Mouse (Mus musculus): Measurements from ENCODE around the gene Slc16a14. TPM values are rescaled to one million over a fixed set of nuclear protein-coding genes. Genes with fewer than 3 reads are reported as not detected.

The Slc16a14 gene
- polyA plus RNA-seq, 1 experiment from 2014 or later, result 0.26 TPM

DNA sequence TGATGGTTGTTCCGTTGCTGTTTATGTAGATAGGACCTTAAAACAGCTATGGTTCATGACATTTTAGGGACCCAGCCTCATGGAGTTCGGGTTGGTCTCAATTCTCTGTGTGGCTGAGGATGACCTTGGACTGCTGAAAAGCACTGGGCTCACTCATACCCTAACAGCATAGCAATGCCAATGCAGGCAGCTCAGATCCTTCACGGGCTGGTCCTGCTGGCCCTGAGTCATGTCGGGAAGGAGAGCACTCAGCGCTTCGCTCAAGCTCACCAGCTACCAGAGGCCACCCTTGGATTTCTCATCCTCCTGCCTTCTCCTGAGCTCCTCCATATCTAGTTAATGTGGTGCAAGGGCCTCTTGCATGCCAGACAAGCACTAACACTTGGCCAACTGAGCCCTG, 35.8 kb downstream of the Slc16a14 start:
- no peaks in the 10 kb centered on the region; the same call in 1 of the 2 replicates for H3K9me3 ChIP-seq
- ATAC-seq (ENCODE audit: insufficient read depth, low FRiP score, low read depth), result no peak
- WGBS, result 94% methylated on average over 6 of the region's 6 CpGs

DNA sequence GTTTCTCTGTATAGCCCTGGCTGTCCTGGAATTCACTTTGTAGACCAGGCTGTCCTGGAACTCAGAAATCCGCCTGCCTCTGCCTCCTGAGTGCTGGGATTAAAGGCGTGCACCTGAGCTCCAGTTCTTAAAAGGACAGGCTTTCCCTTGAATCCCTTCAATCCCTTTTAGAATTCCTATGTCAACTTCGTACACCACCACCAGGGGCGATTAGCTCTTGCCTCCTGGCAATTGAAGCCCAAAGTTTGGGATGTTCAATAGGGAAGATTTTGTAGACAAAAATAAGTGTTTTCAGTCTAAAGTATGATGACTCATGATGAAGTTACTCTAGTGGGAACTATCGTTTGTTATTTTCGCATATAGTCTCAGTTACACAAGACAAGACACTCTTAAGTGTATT, 37.6 kb downstream of the Slc16a14 start:
- Histone ChIP-seq H3K9me3 (no peaks in the 10 kb centered on the region; the same call in 1 of the 2 replicates), H3K27ac (no peak overlapping the region), H3K9ac (no peak overlapping the region), H3K4me3 (replicated peaks) (no peak overlapping the region), H3K36me3 (no peaks in the 10 kb centered on the region), H3K4me2 (no peak overlapping the region), H3K27me3 (replicated peaks) (no peaks in the 10 kb centered on the region), H3K4me1 (no peaks in the 10 kb centered on the region)
- no peak for ATAC-seq (ENCODE audit: insufficient read depth, low FRiP score, low read depth)
- 81% methylated on average over 6 of the region's 6 CpGs for WGBS

More for the DNA sequence above, 35.8 kb downstream of the Slc16a14 start:
- no peak overlapping the region for H3K4me3 ChIP-seq (replicated peaks)
- H3K9ac ChIP-seq, result no peak overlapping the region
- no peaks in the 10 kb centered on the region for H3K4me1 ChIP-seq
- H3K27me3 ChIP-seq (replicated peaks), result no peaks in the 10 kb centered on the region
- no peak overlapping the region for H3K27ac ChIP-seq
- no peaks in the 10 kb centered on the region for H3K36me3 ChIP-seq
- H3K4me2 ChIP-seq, result no peak overlapping the region

- no peaks in the 10 kb centered on the region; the same call in 1 of the 2 replicates for H3K9me3 ChIP-seq
- H3K4me1 ChIP-seq, result no peaks in the 10 kb centered on the region
- H3K9ac ChIP-seq, result no peak overlapping the region
- H3K36me3 ChIP-seq, result no peaks in the 10 kb centered on the region
- no peak overlapping the region for H3K4me2 ChIP-seq
- no peak overlapping the region for H3K4me3 ChIP-seq (replicated peaks)
- 82% methylated on average over 9 of the region's 9 CpGs for WGBS
- no peaks in the 10 kb centered on the region for H3K27me3 ChIP-seq (replicated peaks)
- no peak overlapping the region for H3K27ac ChIP-seq
- ATAC-seq (ENCODE audit: insufficient read depth, low FRiP score, low read depth), result no peak
Observed at GRCm38 (mm10) chr1:84891746-84892145, 43.2 kb downstream of the Slc16a14 start.

- ATAC-seq (ENCODE audit: insufficient read depth, low FRiP score, low read depth), result no peak
- Histone ChIP-seq H3K9ac (no peak overlapping the region), H3K27ac (no peak overlapping the region), H3K4me2 (no peak overlapping the region), H3K27me3 (replicated peaks) (no peaks in the 10 kb centered on the region), H3K36me3 (no peaks in the 10 kb centered on the region), H3K4me3 (replicated peaks) (no peak overlapping the region), H3K9me3 (no peaks in the 10 kb centered on the region), H3K4me1 (no peaks in the 10 kb centered on the region)
- 79% methylated on average over 7 of the region's 7 CpGs for WGBS
Observed at GRCm38 (mm10) chr1:84890503-84890902, 44.4 kb downstream of the Slc16a14 start.

DNA sequence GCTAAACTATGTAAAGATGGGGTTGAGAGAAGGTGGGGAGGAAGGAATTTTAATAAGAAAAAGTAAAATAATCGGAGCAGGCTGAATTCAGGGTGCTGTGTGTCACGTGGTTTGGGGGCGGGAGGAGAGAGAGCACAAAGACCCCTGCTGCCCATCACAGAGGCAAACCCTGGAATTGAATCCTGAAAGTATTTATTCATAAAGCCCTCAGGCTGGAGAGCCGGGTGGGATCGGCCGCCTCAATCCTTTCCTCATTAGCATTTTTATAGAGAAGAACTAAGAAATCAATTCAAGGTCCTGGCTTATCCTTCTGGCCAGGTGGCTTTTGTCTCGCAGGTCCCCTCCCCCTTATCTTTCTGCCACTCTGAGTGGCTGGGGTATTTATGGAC, 44.9 kb downstream of the Slc16a14 start:
- no peaks in the 10 kb centered on the region for H3K4me1 ChIP-seq
- H3K4me2 ChIP-seq, result no peak overlapping the region
- no peak overlapping the region for H3K27ac ChIP-seq
- WGBS, result 34% methylated on average over 7 of the region's 7 CpGs
- H3K36me3 ChIP-seq, result no peaks in the 10 kb centered on the region
- ATAC-seq (ENCODE audit: insufficient read depth, low FRiP score, low read depth), result no peak
- no peaks in the 10 kb centered on the region for H3K9me3 ChIP-seq
- H3K27me3 ChIP-seq (replicated peaks), result no peaks in the 10 kb centered on the region
- H3K4me3 ChIP-seq (replicated peaks), result no peak overlapping the region
- H3K9ac ChIP-seq, result no peak overlapping the region

GRCm38 (mm10) chr1:84889330-84890004, 45.5 kb downstream of the Slc16a14 start:
- WGBS, result 55% methylated on average over 8 of the region's 8 CpGs

DNA sequence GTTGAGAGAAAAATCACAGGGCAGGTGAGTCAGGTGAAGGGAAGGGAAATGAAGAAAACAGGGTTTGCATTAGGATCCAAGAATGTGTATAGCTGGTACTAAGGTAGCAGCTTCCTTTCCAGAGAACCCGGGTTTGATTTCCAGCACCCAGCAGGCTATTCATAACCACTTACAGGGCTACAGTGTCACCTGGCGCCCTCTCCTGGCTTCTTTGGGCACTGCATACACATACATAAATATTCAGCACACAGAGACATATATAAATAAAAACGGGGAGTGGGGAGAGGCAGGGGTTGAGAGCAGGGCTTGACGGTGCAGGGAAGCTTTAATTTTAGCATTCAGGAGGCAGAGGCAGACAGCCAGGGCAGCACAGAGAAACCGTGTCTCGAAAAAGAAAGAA, 49.0 kb downstream of the Slc16a14 start:
- H3K27ac ChIP-seq, result no peak overlapping the region
- H3K4me3 ChIP-seq (replicated peaks), result no peak overlapping the region
- H3K4me1 ChIP-seq, result no peaks in the 10 kb centered on the region
- no peak overlapping the region for H3K4me2 ChIP-seq
- H3K9me3 ChIP-seq, result no peaks in the 10 kb centered on the region
- H3K27me3 ChIP-seq (replicated peaks), result no peaks in the 10 kb centered on the region
- no peak overlapping the region for H3K9ac ChIP-seq
- ATAC-seq (ENCODE audit: insufficient read depth, low FRiP score, low read depth), result no peak
- 80% methylated on average over 6 of the region's 6 CpGs for WGBS
- H3K36me3 ChIP-seq, result no peaks in the 10 kb centered on the region

More at GRCm38 (mm10) chr1:84889330-84890004, 45.5 kb downstream of the Slc16a14 start:
- H3K9me3 ChIP-seq, result no peaks in the 10 kb centered on the region
- no peak overlapping the region for H3K4me3 ChIP-seq (replicated peaks)
- H3K4me1 ChIP-seq, result no peaks in the 10 kb centered on the region
- no peak overlapping the region for H3K9ac ChIP-seq
- no peaks in the 10 kb centered on the region for H3K36me3 ChIP-seq
- no peaks in the 10 kb centered on the region for H3K27me3 ChIP-seq (replicated peaks)
- no peak overlapping the region for H3K27ac ChIP-seq
- no peak overlapping the region for H3K4me2 ChIP-seq
- no peak for ATAC-seq (ENCODE audit: insufficient read depth, low FRiP score, low read depth)

- WGBS, result 78% methylated on average over 3 of the region's 3 CpGs
- H3K4me2 ChIP-seq, result no peak overlapping the region
- H3K36me3 ChIP-seq, result no peaks in the 10 kb centered on the region
- H3K27me3 ChIP-seq (replicated peaks), result no peaks in the 10 kb centered on the region
- H3K9me3 ChIP-seq, result no peaks in the 10 kb centered on the region
- no peak overlapping the region for H3K4me3 ChIP-seq (replicated peaks)
- H3K27ac ChIP-seq, result no peak overlapping the region
- H3K4me1 ChIP-seq, result no peaks in the 10 kb centered on the region
- no peak for ATAC-seq (ENCODE audit: insufficient read depth, low FRiP score, low read depth)
- no peak overlapping the region for H3K9ac ChIP-seq
Observed at GRCm38 (mm10) chr1:84885174-84885573, 49.8 kb downstream of the Slc16a14 start.

DNA sequence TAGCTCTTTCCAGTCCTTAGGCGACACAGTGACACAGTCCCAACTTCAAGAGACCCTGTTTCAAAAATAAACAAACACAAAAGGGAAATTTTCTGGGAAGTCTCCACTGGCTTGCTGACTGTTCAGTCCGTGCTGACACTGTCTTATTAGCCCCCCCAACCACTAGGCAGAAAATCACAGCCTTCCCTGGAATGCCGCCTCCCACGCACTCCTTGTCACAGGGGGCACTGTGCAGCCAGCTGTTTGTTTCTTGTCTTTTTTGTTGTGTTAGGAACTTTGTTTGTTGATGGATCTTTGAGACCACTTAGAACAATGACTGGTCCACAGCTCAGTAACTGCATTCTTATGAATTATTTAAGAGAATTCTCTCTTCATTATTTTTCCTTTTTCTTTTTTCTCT, 51.0 kb downstream of the Slc16a14 start:
- Histone ChIP-seq H3K27ac (no peak overlapping the region), H3K36me3 (no peaks in the 10 kb centered on the region), H3K4me2 (no peak overlapping the region), H3K4me1 (no peaks in the 10 kb centered on the region), H3K9me3 (no peaks in the 10 kb centered on the region), H3K9ac (no peak overlapping the region), H3K27me3 (replicated peaks) (no peaks in the 10 kb centered on the region), H3K4me3 (replicated peaks) (no peak overlapping the region)
- no peak for ATAC-seq (ENCODE audit: insufficient read depth, low FRiP score, low read depth)
- WGBS, result 72% methylated on average over 4 of the region's 4 CpGs

GRCm38 (mm10) chr1:84882937-84883336, 52.0 kb downstream of the Slc16a14 start:
- no peak for ATAC-seq (ENCODE audit: insufficient read depth, low FRiP score, low read depth)
- Histone ChIP-seq H3K4me1 (no peaks in the 10 kb centered on the region), H3K4me3 (replicated peaks) (no peak overlapping the region), H3K4me2 (no peak overlapping the region), H3K27me3 (replicated peaks) (no peaks in the 10 kb centered on the region), H3K27ac (no peak overlapping the region), H3K36me3 (no peaks in the 10 kb centered on the region), H3K9me3 (no peaks in the 10 kb centered on the region), H3K9ac (no peak overlapping the region)
- WGBS, result 90% methylated on average over 4 of the region's 4 CpGs

DNA sequence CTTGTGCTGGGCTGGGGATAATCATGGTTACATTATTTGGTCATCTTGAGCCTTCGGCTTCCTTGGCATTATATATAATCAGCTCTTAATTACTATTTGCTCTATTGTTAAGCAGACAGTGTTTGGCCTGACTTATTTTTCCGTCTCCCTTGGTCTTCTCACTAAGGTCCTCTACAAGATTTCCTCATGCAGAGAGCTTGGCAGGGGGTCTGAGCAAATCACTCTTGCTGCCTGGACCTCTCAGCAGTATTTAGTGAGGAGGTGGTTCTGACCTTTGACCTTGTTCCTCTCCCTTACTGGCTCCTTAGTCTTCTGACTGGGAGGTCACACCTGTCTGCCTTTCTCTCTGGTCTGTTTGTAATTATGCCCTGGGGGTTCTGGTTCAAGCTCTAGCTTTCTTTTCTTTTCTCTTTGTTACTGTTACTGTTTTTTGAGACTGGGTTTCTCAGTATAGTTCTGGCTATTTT, 52.8 kb downstream of the Slc16a14 start:
- 63% methylated on average over 2 of the region's 2 CpGs for WGBS
- no peaks in the 10 kb centered on the region for H3K27me3 ChIP-seq (replicated peaks)
- H3K27ac ChIP-seq, result no peak overlapping the region
- no peaks in the 10 kb centered on the region for H3K4me1 ChIP-seq
- no peaks in the 10 kb centered on the region for H3K9me3 ChIP-seq
- no peak overlapping the region for H3K4me2 ChIP-seq
- H3K9ac ChIP-seq, result no peak overlapping the region
- no peaks in the 10 kb centered on the region for H3K36me3 ChIP-seq
- ATAC-seq (ENCODE audit: insufficient read depth, low FRiP score, low read depth), result no peak
- no peak overlapping the region for H3K4me3 ChIP-seq (replicated peaks)

- WGBS, result 71% methylated on average over 11 of the region's 11 CpGs
- Histone ChIP-seq H3K4me2 (no peak overlapping the region), H3K4me1 (no peaks in the 10 kb centered on the region), H3K27ac (no peak overlapping the region), H3K27me3 (replicated peaks) (no peaks in the 10 kb centered on the region), H3K36me3 (no peaks in the 10 kb centered on the region), H3K4me3 (replicated peaks) (no peak overlapping the region), H3K9ac (no peak overlapping the region), H3K9me3 (no peaks in the 10 kb centered on the region)
- no peak for ATAC-seq (ENCODE audit: insufficient read depth, low FRiP score, low read depth)
Observed at GRCm38 (mm10) chr1:84881248-84882065, 53.5 kb downstream of the Slc16a14 start.
